Mouse (Mus musculus) liver, adult 2 months (tissue): ENCODE results near the gene Poglut1. TPM values are rescaled to one million over a fixed set of nuclear protein-coding genes. Genes with fewer than 3 reads are reported as not detected.
"Not testable (repeated sequence)": the region's sequence is repeated elsewhere in the genome, so short reads cannot be mapped to it uniquely, and the experiment has no call there.

Source experiments
- DNase-seq: peaks from one replicate; pipeline ENCODE4 v3.0.0-alpha.2; 2011; ENCODE audit warnings: low read depth, low spot score; ENCODE audit errors: extremely low read depth
- H3K27ac ChIP-seq: fragments of 200-500 bp; replicated peaks from 2 replicates; pipeline ENCODE4 v1.5.1; 2012; ENCODE audit warnings: low read depth, mild to moderate bottlenecking, control low read depth, inconsistent platforms, low read length; ENCODE audit not compliant: insufficient read depth
- H3K27me3 ChIP-seq: fragments of 200-500 bp; 2 replicates; pipeline ENCODE4 v1.6.1; 2012; ENCODE audit warnings: mild to moderate bottlenecking, moderate library complexity, low read length, inconsistent platforms; ENCODE audit not compliant: control insufficient read depth, insufficient read depth
- H3K36me3 ChIP-seq: fragments of 200-500 bp; 2 replicates; pipeline ENCODE4 v1.6.1; 2012; ENCODE audit warnings: low read length, inconsistent platforms; ENCODE audit not compliant: control insufficient read depth, insufficient read depth
- H3K4me1 ChIP-seq: fragments of 200-500 bp; 2 replicates; pipeline ENCODE4 v1.6.1; 2011; ENCODE audit warnings: low read length; ENCODE audit not compliant: control insufficient read depth, insufficient read depth
- H3K4me3 ChIP-seq: fragments of 200-500 bp; 2 replicates; pipeline ENCODE4 v1.5.1; 2011; ENCODE audit warnings: low read depth, mild to moderate bottlenecking, control low read depth, low read length, moderate library complexity; ENCODE audit not compliant: insufficient read depth
- H3K79me2 ChIP-seq: fragments of 200-500 bp; 2 replicates; pipeline ENCODE4 v1.6.1; 2012; ENCODE audit warnings: inconsistent platforms, mild to moderate bottlenecking, low read length, moderate library complexity; ENCODE audit not compliant: control insufficient read depth, insufficient read depth
- H3K9ac ChIP-seq: fragments of 200-500 bp; 2 replicates; pipeline ENCODE4 v1.6.1; 2012; ENCODE audit warnings: low read depth, mild to moderate bottlenecking, control low read depth, inconsistent platforms, low read length
- CTCF ChIP-seq: fragments of 200-500 bp; IDR thresholded peaks from 2 replicates; pipeline ENCODE4 v1.5.1; 2011; ENCODE audit warnings: low read depth, low read length, control low read depth
- POLR2A ChIP-seq: fragments of 200-500 bp; IDR thresholded peaks from 2 replicates; pipeline ENCODE4 v1.6.1; 2011; ENCODE audit warnings: low read length, control low read depth; ENCODE audit not compliant: insufficient read depth; ENCODE audit errors: extremely low read depth
- WGBS: fragments of 180-500 bp; shearing (Covaris S2); methylation state at CpG from one replicate; pipeline ENCODE4 v1.1.7; 2018; 5-methylcytosine and 5-hydroxymethylcytosine counted together
- polyA plus RNA-seq: library from polyadenylated mRNA; depleted of rRNA; stranded (reverse); fragments of >200 nt; gene quantifications from 2 replicates; pipeline ENCODE4 v1.2.3, GENCODE M21; 2012
- total RNA-seq: library from RNA; depleted of rRNA; stranded (reverse); fragments of >200 nt; gene quantifications from 2 replicates; pipeline ENCODE4 v1.2.3, GENCODE M21; 2014

Poglut1 gene
- total and polyA plus RNA-seq, 2 experiments, result 6.9 to 12.9 TPM

- WGBS, result 86% methylated on average over 3 of the region's 3 CpGs
- DNase-seq, result no peak
- no peaks in the 10 kb centered on the region for H3K4me1 ChIP-seq
These were observed 57.5 kb downstream of the Poglut1 start for GRCm38 (mm10) chr16:38492551-38492950.

DNA sequence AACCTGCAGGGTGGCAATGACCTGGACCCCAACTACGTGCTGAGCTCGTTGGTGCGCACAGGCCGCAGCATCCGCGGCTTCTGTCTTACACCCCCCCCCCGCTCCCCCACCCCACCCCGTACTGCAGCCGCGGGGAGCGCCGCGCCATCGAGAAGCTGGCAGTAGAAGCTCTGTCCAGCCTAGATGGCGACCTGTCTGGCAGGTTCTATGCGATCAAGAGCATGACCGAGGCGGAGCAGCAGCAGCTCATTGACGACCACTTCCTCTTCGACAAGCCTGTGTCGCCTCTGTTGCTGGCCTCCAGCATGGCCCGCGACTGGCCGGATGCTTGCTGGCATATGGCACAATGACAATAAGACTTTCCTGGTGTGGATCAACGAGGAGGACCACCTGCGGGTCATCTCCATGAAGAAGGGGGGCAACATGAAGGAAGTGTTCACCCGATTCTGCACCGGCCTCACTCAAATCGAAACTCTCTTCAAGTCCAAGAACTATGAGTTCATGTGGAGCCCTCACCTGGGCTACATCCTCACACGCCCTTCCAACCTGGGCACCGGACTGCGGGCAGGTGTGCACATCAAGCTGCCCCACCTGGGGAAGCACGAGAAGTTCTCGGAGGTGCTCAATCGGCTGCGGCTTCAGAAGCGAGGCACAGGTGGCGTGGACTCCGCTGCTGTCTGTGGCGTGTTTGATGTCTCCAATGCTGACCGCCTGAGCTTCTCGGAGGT, 66.3 kb downstream of the Poglut1 start:
- no peak for DNase-seq
- Histone ChIP-seq H3K4me3 (peak overlapping the region; percentile 39), H3K9ac (no peak overlapping the region; the same call in 1 of the 2 replicates), H3K79me2 (no peaks in the 10 kb centered on the region), H3K36me3 (no peaks in the 10 kb centered on the region), H3K4me1 (0 out of 2 replicates have a peak, but pooled peaks cover 3% of the 10 kb centered on the region), H3K27ac (no peak overlapping the region), H3K27me3 (peaks cover 3% of the 10 kb centered on the region; the same call in 1 of the 2 replicates)
- WGBS, result 19% methylated on average over 42 of the region's 42 CpGs
- no peak for TF ChIP-seq POLR2A
- TF ChIP-seq CTCF, result no peak

More at GRCm38 (mm10) chr16:38492551-38492950, 57.5 kb downstream of the Poglut1 start:
- peaks cover 5% of the 10 kb centered on the region for H3K36me3 ChIP-seq
- H3K9ac ChIP-seq, result no peak overlapping the region
- TF ChIP-seq CTCF (no peak), POLR2A (no peak)
- no peaks in the 10 kb centered on the region for H3K27me3 ChIP-seq
- H3K4me3 ChIP-seq, result no peak overlapping the region
- no peak overlapping the region for H3K27ac ChIP-seq
- H3K79me2 ChIP-seq, result no peaks in the 10 kb centered on the region

DNA sequence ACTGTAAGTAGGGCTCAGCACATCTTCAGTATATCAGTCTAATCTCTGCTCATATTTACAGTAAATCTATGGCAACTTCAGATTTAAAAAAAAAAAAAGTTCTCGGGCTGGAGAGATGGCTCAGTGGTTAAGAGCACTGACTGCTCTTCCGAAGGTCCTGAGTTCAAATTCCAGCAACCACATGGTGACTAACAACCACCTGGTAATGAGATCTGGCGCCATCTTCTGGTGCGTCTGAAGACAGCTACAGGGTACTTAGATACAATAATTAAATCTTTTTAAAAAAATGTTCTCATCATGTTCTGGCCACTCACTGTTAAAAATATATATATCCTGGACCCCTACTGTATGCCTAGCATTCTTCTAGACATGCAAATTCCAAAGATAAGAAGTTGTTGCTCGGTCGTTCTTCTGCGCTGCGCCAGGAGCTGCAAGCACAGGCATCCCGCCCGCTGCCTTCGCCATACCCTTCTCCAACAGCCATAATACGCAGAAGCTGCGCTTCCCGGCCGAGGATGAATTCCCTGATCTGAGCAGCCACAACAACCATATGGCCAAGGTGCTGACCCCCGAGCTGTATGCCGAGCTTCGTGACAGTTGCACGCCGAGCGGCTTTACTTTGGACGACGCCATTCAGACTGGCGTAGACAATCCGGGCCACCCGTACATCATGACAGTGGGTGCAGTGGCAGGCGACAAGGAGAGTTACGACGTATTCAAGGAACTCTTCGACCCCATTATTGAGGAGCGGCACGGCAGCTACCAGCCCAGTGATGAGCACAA, 67.1 kb downstream of the Poglut1 start:
- peak; percentile 47 for DNase-seq
- H3K79me2 ChIP-seq, result no peaks in the 10 kb centered on the region
- 20% methylated on average over 32 of the region's 32 CpGs for WGBS
- H3K36me3 ChIP-seq, result no peaks in the 10 kb centered on the region
- H3K27ac ChIP-seq, result no peak overlapping the region
- no peak overlapping the region; the same call in 1 of the 2 replicates for H3K9ac ChIP-seq
- H3K4me3 ChIP-seq, result peak overlapping the region; percentile 39
- H3K4me1 ChIP-seq, result 0 out of 2 replicates have a peak, but pooled peaks cover 3% of the 10 kb centered on the region
- TF ChIP-seq POLR2A (no peak), CTCF (peak; percentile 16; the same call in 1 of the 2 replicates)
- H3K27me3 ChIP-seq, result peaks cover 3% of the 10 kb centered on the region; the same call in 1 of the 2 replicates

- WGBS, result 77% methylated on average over 4 of the region's 4 CpGs
- Histone ChIP-seq H3K79me2 (no peaks in the 10 kb centered on the region), H3K27ac (no peak overlapping the region), H3K4me3 (no peak overlapping the region), H3K9ac (no peak overlapping the region), H3K4me1 (peaks cover 4% of the 10 kb centered on the region; the same call in 1 of the 2 replicates), H3K36me3 (no peaks in the 10 kb centered on the region), H3K27me3 (peaks cover 3% of the 10 kb centered on the region; the same call in 1 of the 2 replicates)
- no peak for TF ChIP-seq POLR2A
- no peak for TF ChIP-seq CTCF
- DNase-seq, result no peak
These were observed 68.7 kb downstream of the Poglut1 start for GRCm38 (mm10) chr16:38481327-38481726.

DNA sequence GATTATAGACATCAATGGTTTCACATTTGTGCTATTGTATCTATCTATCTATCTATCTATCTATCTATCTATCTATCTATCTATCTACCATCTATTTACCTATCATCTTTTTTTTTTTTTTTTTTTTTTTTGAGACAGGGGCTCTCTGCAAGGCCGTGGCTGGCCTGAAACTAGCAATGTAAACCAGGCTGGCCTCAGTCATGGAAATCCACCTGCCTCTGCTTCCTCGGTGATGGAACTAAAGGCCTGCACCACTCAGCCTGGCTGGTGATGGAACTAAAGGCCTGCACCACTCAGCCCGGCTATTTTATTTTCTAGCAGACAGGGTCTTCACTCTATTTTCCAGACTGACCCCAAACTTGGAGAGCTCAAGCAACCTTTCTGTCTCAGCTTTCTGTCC, 71.8 kb downstream of the Poglut1 start:
- TF ChIP-seq CTCF (no peak), POLR2A (no peak)
- H3K36me3 ChIP-seq, result no peaks in the 10 kb centered on the region
- H3K27ac ChIP-seq, result no peak overlapping the region
- H3K79me2 ChIP-seq, result no peaks in the 10 kb centered on the region
- WGBS, result 96% methylated on average over 3 of the region's 3 CpGs
- no peak overlapping the region for H3K4me3 ChIP-seq
- no peak overlapping the region for H3K9ac ChIP-seq
- DNase-seq, result no peak
- peaks cover 2% of the 10 kb centered on the region; the same call in 1 of the 2 replicates for H3K27me3 ChIP-seq
- H3K4me1 ChIP-seq, result peaks cover 6% of the 10 kb centered on the region

- H3K36me3 ChIP-seq, H3K4me1 ChIP-seq, H3K27me3 ChIP-seq, H3K9ac ChIP-seq, DNase-seq, H3K79me2 ChIP-seq, H3K4me3 ChIP-seq, H3K27ac ChIP-seq: not testable (repeated sequence)
- 65% methylated on average over 14 of the region's 14 CpGs for WGBS
These were observed 72.8 kb downstream of the Poglut1 start for GRCm38 (mm10) chr16:38477241-38477608.
